Mouse (Mus musculus) myocyte (in vitro differentiated cells): ENCODE results near the gene Zfp658. TPM values are rescaled to one million over a fixed set of nuclear protein-coding genes. Genes with fewer than 3 reads are reported as not detected.

ENCODE experiments used
- H3K27me3 ChIP-seq: one replicate; pipeline ENCODE4 v1.6.1; 2011; ENCODE audit not compliant: control insufficient read depth, insufficient read depth, insufficient read length
- H3K36me3 ChIP-seq: one replicate; pipeline ENCODE4 v1.6.1; 2011; ENCODE audit not compliant: control insufficient read depth, insufficient read depth
- H3K4me2 ChIP-seq: one replicate; pipeline ENCODE4 v1.6.1; 2011; ENCODE audit warnings: low read depth, control low read depth
- H3K4me3 ChIP-seq: one replicate; pipeline ENCODE4 v1.5.1; 2011; ENCODE audit warnings: mild to moderate bottlenecking, control low read depth, moderate library complexity
- H3K79me2 ChIP-seq: one replicate; pipeline ENCODE4 v1.6.1; 2011; ENCODE audit not compliant: control insufficient read depth, insufficient read depth
- H3ac ChIP-seq: one replicate; pipeline ENCODE4 v1.6.1; 2011; ENCODE audit not compliant: control insufficient read depth, insufficient read length
- CEBPB ChIP-seq: IDR thresholded peaks from 2 replicates; pipeline ENCODE4 v1.6.1; 2011; ENCODE audit warnings: mild to moderate bottlenecking, moderate library complexity; ENCODE audit not compliant: poor library complexity, insufficient read depth, severe bottlenecking
- E2F4 ChIP-seq: IDR thresholded peaks from one replicate; pipeline ENCODE4 v1.6.1; 2011; ENCODE audit warnings: mild to moderate bottlenecking, control low read depth, moderate library complexity; ENCODE audit not compliant: insufficient read depth
- MAX ChIP-seq: IDR thresholded peaks from one replicate; pipeline ENCODE4 v1.6.1; 2011; ENCODE audit warnings: low read depth, mild to moderate bottlenecking, control low read depth
- MYOD1 ChIP-seq, 3 experiments: IDR thresholded peaks; one replicate each; pipeline ENCODE4 v1.6.1; 2011; ENCODE audit warnings: control low read depth in 2 of 3, low read depth in 2 of 3, mild to moderate bottlenecking in 2 of 3, moderate library complexity in 1 of 3; ENCODE audit not compliant: insufficient read length in 2 of 3, control insufficient read depth in 1 of 3
- MYOG ChIP-seq, 3 experiments: IDR thresholded peaks; one replicate each; pipeline ENCODE4 v1.6.1; 2011; ENCODE audit warnings: control low read depth in 2 of 3, low read depth in 2 of 3, mild to moderate bottlenecking in 2 of 3; ENCODE audit not compliant: insufficient read length in 2 of 3, control insufficient read depth in 1 of 3, insufficient read depth in 1 of 3
- POLR2A ChIP-seq: IDR thresholded peaks from one replicate; pipeline ENCODE4 v1.6.1; 2011; ENCODE audit warnings: low read depth, mild to moderate bottlenecking, control low read depth, moderate library complexity; ENCODE audit not compliant: insufficient read length
- POLR2AphosphoS2 ChIP-seq: IDR thresholded peaks from one replicate; pipeline ENCODE4 v1.6.1; 2011; ENCODE audit warnings: low read depth, control low read depth; ENCODE audit not compliant: insufficient read length
- REST ChIP-seq: IDR thresholded peaks from one replicate; pipeline ENCODE4 v1.6.1; 2011; ENCODE audit warnings: mild to moderate bottlenecking, control low read depth, moderate library complexity; ENCODE audit not compliant: insufficient read depth, insufficient read length
- SRF ChIP-seq: IDR thresholded peaks from one replicate; pipeline ENCODE4 v1.6.1; 2011; ENCODE audit warnings: low read depth; ENCODE audit not compliant: control insufficient read depth, insufficient read length
- TCF12 ChIP-seq: IDR thresholded peaks from one replicate; pipeline ENCODE4 v1.6.1; 2011; ENCODE audit warnings: mild to moderate bottlenecking, control low read depth; ENCODE audit not compliant: poor library complexity, insufficient read depth, severe bottlenecking
- TCF3 ChIP-seq: IDR thresholded peaks from one replicate; pipeline ENCODE4 v1.6.1; 2011; ENCODE audit warnings: low read depth, control low read depth; ENCODE audit not compliant: insufficient read length
- USF1 ChIP-seq: IDR thresholded peaks from one replicate; pipeline ENCODE4 v1.6.1; 2011; ENCODE audit warnings: low read depth, mild to moderate bottlenecking, control low read depth, moderate library complexity
- polyA plus RNA-seq: library from polyadenylated mRNA; unstranded; fragments of >200 nt; fragmentation: generic; extraction: Trizol; gene quantifications from one replicate; pipeline ENCODE4 v1.2.1, GENCODE M21; 2012; ENCODE audit warnings: missing spikeins

The Zfp658 gene
- polyA plus RNA-seq, 1 experiment = 0.72 TPM

DNA sequence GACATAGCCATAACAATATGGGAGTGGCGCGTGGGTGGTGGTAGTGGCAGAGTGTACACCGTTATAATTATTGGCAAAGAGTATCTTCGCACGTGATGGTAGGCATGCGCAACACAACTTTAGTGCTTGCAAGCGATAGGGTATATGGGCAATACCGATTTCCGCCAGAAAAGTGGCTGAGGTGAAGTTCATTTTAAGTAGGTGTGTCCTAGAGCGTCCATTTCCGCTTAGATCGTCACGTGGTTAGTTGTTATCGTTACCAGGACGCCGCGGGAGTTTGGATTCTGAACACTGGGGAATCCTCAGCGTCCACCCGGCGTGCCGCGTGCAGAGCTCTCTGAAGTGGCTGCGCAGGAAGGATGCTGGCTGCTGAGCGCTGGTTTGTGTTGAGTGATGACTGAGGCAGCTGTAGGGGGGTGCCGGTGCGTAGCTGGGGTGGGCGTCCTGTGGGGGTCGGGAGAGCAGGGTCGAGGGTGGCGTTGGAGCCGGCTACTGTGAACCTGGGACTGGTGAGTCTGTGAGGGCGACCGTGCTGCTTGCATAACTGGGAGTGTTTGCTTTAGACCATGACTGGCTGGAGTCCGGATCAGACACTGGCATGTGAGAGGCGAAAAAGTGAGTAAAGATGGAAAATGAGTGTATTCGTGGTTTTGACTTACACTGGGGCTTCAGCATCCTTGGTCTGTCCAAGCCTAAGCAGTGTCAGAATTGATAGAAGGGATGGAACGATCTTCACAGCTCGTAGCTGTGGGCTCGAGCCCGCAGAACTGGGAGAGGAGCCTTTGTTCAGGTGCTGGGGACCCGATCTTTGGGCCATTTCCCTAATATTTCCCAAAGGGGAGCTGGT, 45.1 kb downstream of the Zfp658 start, which contains the start of gene Zfp819:
TSS of gene Zfp819 (plus strand) at position 274 of the 847 bp plus-strand sequence.
- Histone ChIP-seq H3K36me3 (no peaks in the 10 kb centered on the region), H3ac (no peak within 1 kb of the TSS), H3K4me2 (no peak within 1 kb of the TSS), H3K4me3 (no peak within 1 kb of the TSS), H3K79me2 (no peaks in the 10 kb centered on the region), H3K27me3 (no peaks in the 10 kb centered on the region)
- TF ChIP-seq MYOG (IDR thresholded peaks at IDR 0.05; ENCODE audit: control insufficient read depth in 1 of 3, insufficient read depth in 1 of 3, insufficient read length in 2 of 3, low read depth in 2 of 3) = no peak
- TF ChIP-seq USF1 = no peak
- no peak for TF ChIP-seq CEBPB
- no peak for TF ChIP-seq TCF12
- TF ChIP-seq TCF3 = no peak
- no peak for TF ChIP-seq SRF
- TF ChIP-seq REST = no peak
- no peak for TF ChIP-seq E2F4
- no peak for TF ChIP-seq POLR2AphosphoS2
- TF ChIP-seq MYOD1 (IDR thresholded peaks at IDR 0.05; ENCODE audit: control insufficient read depth in 1 of 3, insufficient read length in 2 of 3, low read depth in 2 of 3) = no peak
- TF ChIP-seq MAX = no peak
- no peak for TF ChIP-seq POLR2A

DNA sequence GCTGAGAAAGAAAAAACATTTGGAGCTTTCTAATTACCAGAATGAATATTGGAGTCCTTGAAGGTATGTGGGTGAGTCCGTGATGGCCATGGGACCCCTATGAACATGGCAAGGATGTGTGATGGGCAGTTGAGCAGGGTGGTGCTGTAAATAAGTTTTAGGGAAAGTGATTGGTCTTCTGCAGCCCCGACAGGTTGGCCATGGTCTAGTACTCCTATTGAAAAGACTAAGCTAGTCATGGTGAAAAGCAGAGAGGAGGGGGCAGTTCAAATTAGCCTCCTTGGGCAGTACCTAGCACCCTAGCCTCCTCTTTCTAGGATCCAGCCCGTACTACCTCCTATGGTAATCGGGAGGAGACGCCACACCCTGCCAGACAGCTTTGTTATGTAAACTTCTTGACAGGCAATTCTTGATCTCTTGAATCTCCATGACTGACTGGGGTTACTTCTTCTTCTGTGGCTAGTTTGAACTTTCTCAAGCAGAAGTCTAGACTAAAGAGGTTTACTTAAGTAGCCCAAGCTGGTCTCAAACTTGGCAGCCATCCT, 45.8 kb downstream of the Zfp658 start:
- Histone ChIP-seq H3K4me3 (no peak overlapping the region), H3K79me2 (no peaks in the 10 kb centered on the region), H3K36me3 (no peaks in the 10 kb centered on the region), H3K4me2 (no peak overlapping the region), H3ac (no peak overlapping the region), H3K27me3 (no peaks in the 10 kb centered on the region)
- TF ChIP-seq USF1 = no peak
- no peak for TF ChIP-seq REST
- TF ChIP-seq POLR2AphosphoS2 = no peak

GRCm38 (mm10) chr7:43608316-43608824, 46.3 kb downstream of the Zfp658 start:
- Histone ChIP-seq H3K4me2 (no peak overlapping the region), H3K4me3 (no peak overlapping the region)

DNA sequence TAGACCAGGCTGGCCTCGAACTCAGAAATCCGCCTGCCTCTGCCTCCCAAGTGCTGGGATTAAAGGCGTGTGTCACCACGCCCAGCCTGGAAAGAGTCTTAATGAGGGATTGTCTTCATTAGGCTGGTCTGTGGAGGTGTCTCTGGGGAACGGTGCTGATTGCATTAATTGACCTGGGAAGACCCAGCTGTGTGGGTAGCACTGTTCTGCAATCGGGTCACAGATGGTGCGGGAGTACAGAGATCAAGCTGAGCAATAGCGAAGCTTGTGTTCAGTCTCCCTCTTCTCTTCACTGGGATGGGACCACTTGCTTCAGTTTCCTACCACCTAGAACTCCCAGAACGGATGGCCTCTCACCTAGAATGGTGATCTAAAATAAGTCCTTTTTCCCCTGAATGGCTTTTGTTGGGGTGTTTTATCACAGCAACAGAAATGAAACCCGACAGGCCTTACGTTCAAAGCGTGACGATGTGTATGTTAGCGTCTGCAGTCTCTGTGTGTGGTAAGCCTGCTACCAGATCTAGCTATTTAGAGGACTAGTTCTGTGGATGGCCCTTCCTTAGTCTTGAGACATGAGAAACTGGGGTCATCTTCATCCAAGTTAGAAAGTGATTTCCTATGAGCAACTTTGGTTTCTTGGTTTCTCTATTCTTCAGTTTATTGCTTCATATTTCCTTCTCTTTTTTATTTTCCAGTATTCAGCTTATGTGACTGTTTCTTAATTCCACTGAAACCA, 51.9 kb downstream of the Zfp658 start:
- Histone ChIP-seq H3K4me3 (no peak overlapping the region), H3K4me2 (no peak overlapping the region), H3K27me3 (peaks cover 4% of the 10 kb centered on the region), H3K79me2 (no peaks in the 10 kb centered on the region), H3ac (no peak overlapping the region), H3K36me3 (no peaks in the 10 kb centered on the region)
- TF ChIP-seq CEBPB (no peak), REST (no peak), MAX (no peak), TCF12 (no peak), E2F4 (no peak), TCF3 (no peak), POLR2A (no peak), MYOD1 (IDR thresholded peaks at IDR 0.05; ENCODE audit: control insufficient read depth in 1 of 3, insufficient read length in 2 of 3, low read depth in 2 of 3) (no peak), SRF (no peak), USF1 (no peak), MYOG (IDR thresholded peaks at IDR 0.05; ENCODE audit: control insufficient read depth in 1 of 3, insufficient read depth in 1 of 3, insufficient read length in 2 of 3, low read depth in 2 of 3) (no peak), POLR2AphosphoS2 (no peak)

More at GRCm38 (mm10) chr7:43608316-43608824, 46.3 kb downstream of the Zfp658 start:
- H3K27me3 ChIP-seq = no peaks in the 10 kb centered on the region
- H3K36me3 ChIP-seq = no peaks in the 10 kb centered on the region
- no peak for TF ChIP-seq E2F4
- TF ChIP-seq POLR2AphosphoS2 = no peak
- H3ac ChIP-seq = no peak overlapping the region
- H3K79me2 ChIP-seq = no peaks in the 10 kb centered on the region

DNA sequence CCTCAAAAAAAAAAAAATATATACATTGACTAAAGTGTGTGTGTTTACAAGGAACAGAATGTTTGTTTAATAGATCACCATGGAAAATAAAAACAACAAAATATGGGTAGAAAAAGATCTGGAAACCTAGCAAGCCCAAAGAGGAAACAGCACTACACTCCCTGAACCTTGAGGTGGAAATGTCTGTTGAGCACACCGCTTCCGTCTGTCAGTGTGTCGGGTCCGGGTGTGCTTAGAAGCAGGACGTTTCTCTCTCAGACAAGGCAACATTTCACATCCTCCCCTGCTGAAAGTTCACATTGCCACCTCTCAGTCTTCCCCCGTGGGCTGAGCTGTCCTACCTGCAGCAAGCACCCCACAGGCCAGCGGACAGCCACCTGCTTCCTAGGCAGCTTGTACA, 60.9 kb downstream of the Zfp658 start:
- no peaks in the 10 kb centered on the region for H3K36me3 ChIP-seq
- no peak overlapping the region for H3K4me3 ChIP-seq
- no peaks in the 10 kb centered on the region for H3K27me3 ChIP-seq
- no peak overlapping the region for H3K4me2 ChIP-seq
- H3K79me2 ChIP-seq = no peaks in the 10 kb centered on the region
- TF ChIP-seq E2F4 (no peak), REST (no peak), POLR2A (no peak)
- no peak overlapping the region for H3ac ChIP-seq
